Mouse (Mus musculus) hindbrain, embryonic 16.5 days (tissue): ENCODE measurements around the gene Tax1bp3. TPM values are rescaled to one million over a fixed set of nuclear protein-coding genes. Genes with fewer than 3 reads are reported as not detected.

ENCODE experiments used
- ATAC-seq: fragments of 200-750 bp; cut with Nextera tagmentation; 2 replicates; pipeline ENCODE4 v1.8.0; 2017; ENCODE audit warnings: moderate TSS enrichment, moderate library complexity
- H3K27ac ChIP-seq: fragments of 300-500 bp; sonication (generic); 2 replicates; pipeline ENCODE4 v1.5.1; 2014; ENCODE audit warnings: low read depth, mild to moderate bottlenecking, control low read depth, low read length, moderate library complexity
- H3K27me3 ChIP-seq: fragments of 300-500 bp; sonication (generic); replicated peaks from 2 replicates; pipeline ENCODE4 v1.6.1; 2014; ENCODE audit warnings: low read length; ENCODE audit not compliant: control insufficient read depth, insufficient read depth
- H3K36me3 ChIP-seq: fragments of 300-500 bp; sonication (generic); 2 replicates; pipeline ENCODE4 v1.6.1; 2014; ENCODE audit warnings: mild to moderate bottlenecking, low read length, moderate library complexity, mixed read lengths; ENCODE audit not compliant: control insufficient read depth, insufficient read depth
- H3K4me1 ChIP-seq: fragments of 300-500 bp; sonication (generic); 2 replicates; pipeline ENCODE4 v1.6.1; 2014; ENCODE audit warnings: low read depth, low read length; ENCODE audit not compliant: control insufficient read depth, insufficient read depth
- H3K4me2 ChIP-seq: fragments of 300-500 bp; sonication (generic); 2 replicates; pipeline ENCODE4 v1.6.1; 2014; ENCODE audit warnings: mild to moderate bottlenecking, low read length, control low read depth, moderate library complexity
- H3K4me3 ChIP-seq: fragments of 300-500 bp; sonication (generic); 2 replicates; pipeline ENCODE4 v1.5.1; 2014; ENCODE audit warnings: mild to moderate bottlenecking, low read length, control low read depth, moderate library complexity
- H3K9ac ChIP-seq: fragments of 300-500 bp; sonication (generic); 2 replicates; pipeline ENCODE4 v1.6.1; 2014; ENCODE audit warnings: low read depth, mild to moderate bottlenecking, control low read depth, low read length, moderate library complexity
- H3K9me3 ChIP-seq: fragments of 300-500 bp; sonication (generic); 2 replicates; pipeline ENCODE4 v1.6.1; 2014; ENCODE audit warnings: mild to moderate bottlenecking, low read length, moderate library complexity; ENCODE audit not compliant: control insufficient read depth
- WGBS: fragments of 180-500 bp; shearing (Covaris S2); extraction: QIAGEN DNeasy Blood & Tissue Kit; methylation state at CpG from one replicate; pipeline ENCODE4 v1.1.7; 2014; 5-methylcytosine and 5-hydroxymethylcytosine counted together
- polyA plus RNA-seq: library from polyadenylated mRNA; unstranded; fragments of >200 nt; fragmentation: Nextera tagmentation; extraction: Ambion mirVana; gene quantifications from 2 replicates; pipeline ENCODE4 v1.2.1, GENCODE M21; 2015

Tax1bp3 gene
- polyA plus RNA-seq, 1 experiment from 2014 or later: 120 TPM

- Histone ChIP-seq H3K36me3 (no peaks in the 10 kb centered on the region), H3K9me3 (no peaks in the 10 kb centered on the region), H3K4me2 (no peak overlapping the region), H3K4me3 (no peak overlapping the region), H3K27ac (no peak overlapping the region), H3K4me1 (peaks cover under 1% of the 10 kb centered on the region; the same call in 1 of the 2 replicates), H3K27me3 (no peaks in the 10 kb centered on the region), H3K9ac (no peak overlapping the region)
- 76% methylated on average over 7 of the region's 7 CpGs for WGBS
- ATAC-seq: no peak
Observed at GRCm38 (mm10) chr11:73205194-73205593, 28.3 kb downstream of the Tax1bp3 start.

- WGBS: 89% methylated on average over 2 of the region's 2 CpGs
- ATAC-seq: no peak
- no peaks in the 10 kb centered on the region for H3K4me1 ChIP-seq
Observed at GRCm38 (mm10) chr11:73207621-73208020, 30.7 kb downstream of the Tax1bp3 start.

GRCm38 (mm10) chr11:73213956-73214355 lies 37.1 kb downstream of the Tax1bp3 start:
- Histone ChIP-seq H3K9me3 (no peaks in the 10 kb centered on the region), H3K9ac (no peak overlapping the region), H3K4me2 (no peak overlapping the region), H3K27me3 (no peaks in the 10 kb centered on the region), H3K4me1 (no peaks in the 10 kb centered on the region), H3K4me3 (no peak overlapping the region), H3K27ac (no peak overlapping the region), H3K36me3 (no peaks in the 10 kb centered on the region)
- 69% methylated on average over 3 of the region's 3 CpGs for WGBS
- ATAC-seq: no peak

More at GRCm38 (mm10) chr11:73207621-73208020, 30.7 kb downstream of the Tax1bp3 start:
- H3K27me3 ChIP-seq: no peaks in the 10 kb centered on the region
- no peak overlapping the region for H3K4me3 ChIP-seq
- no peak overlapping the region for H3K4me2 ChIP-seq
- H3K9me3 ChIP-seq: no peaks in the 10 kb centered on the region
- H3K36me3 ChIP-seq: no peaks in the 10 kb centered on the region
- H3K27ac ChIP-seq: no peak overlapping the region
- no peak overlapping the region for H3K9ac ChIP-seq

GRCm38 (mm10) chr11:73219671-73220070 lies 42.8 kb downstream of the Tax1bp3 start:
- Histone ChIP-seq H3K4me1 (no peaks in the 10 kb centered on the region), H3K9me3 (no peaks in the 10 kb centered on the region), H3K27me3 (no peaks in the 10 kb centered on the region), H3K4me2 (no peak overlapping the region), H3K27ac (no peak overlapping the region), H3K4me3 (no peak overlapping the region), H3K36me3 (no peaks in the 10 kb centered on the region), H3K9ac (no peak overlapping the region)
- WGBS: 61% methylated on average over 2 of the region's 2 CpGs
- no peak for ATAC-seq

GRCm38 (mm10) chr11:73220651-73221050 lies 43.8 kb downstream of the Tax1bp3 start:
- Histone ChIP-seq H3K9me3 (no peaks in the 10 kb centered on the region), H3K27ac (no peak overlapping the region), H3K4me1 (no peaks in the 10 kb centered on the region), H3K36me3 (no peaks in the 10 kb centered on the region), H3K4me3 (no peak overlapping the region), H3K4me2 (no peak overlapping the region), H3K9ac (no peak overlapping the region), H3K27me3 (no peaks in the 10 kb centered on the region)
- ATAC-seq: no peak
- 95% methylated on average over 1 of the region's 1 CpGs for WGBS

GRCm38 (mm10) chr11:73222846-73223245 lies 46.0 kb downstream of the Tax1bp3 start:
- no peak for ATAC-seq
- Histone ChIP-seq H3K9me3 (no peaks in the 10 kb centered on the region), H3K4me1 (no peaks in the 10 kb centered on the region), H3K4me3 (no peak overlapping the region), H3K9ac (no peak overlapping the region), H3K27ac (no peak overlapping the region), H3K27me3 (no peaks in the 10 kb centered on the region), H3K36me3 (no peaks in the 10 kb centered on the region), H3K4me2 (no peak overlapping the region)
- WGBS: 53% methylated on average over 5 of the region's 5 CpGs

GRCm38 (mm10) chr11:73223966-73224365 lies 47.1 kb downstream of the Tax1bp3 start:
- Histone ChIP-seq H3K36me3 (no peaks in the 10 kb centered on the region), H3K4me3 (no peak overlapping the region), H3K9me3 (peaks cover 2% of the 10 kb centered on the region), H3K9ac (no peak overlapping the region), H3K27ac (no peak overlapping the region), H3K4me1 (no peaks in the 10 kb centered on the region), H3K27me3 (no peaks in the 10 kb centered on the region), H3K4me2 (no peak overlapping the region)
- WGBS: 74% methylated on average over 2 of the region's 2 CpGs
- ATAC-seq: no peak

- Histone ChIP-seq H3K4me2 (no peak overlapping the region), H3K9ac (no peak overlapping the region), H3K9me3 (peaks cover 5% of the 10 kb centered on the region), H3K4me1 (no peaks in the 10 kb centered on the region), H3K27me3 (no peaks in the 10 kb centered on the region), H3K36me3 (no peaks in the 10 kb centered on the region), H3K4me3 (no peak overlapping the region), H3K27ac (no peak overlapping the region)
- ATAC-seq: no peak
- WGBS: 94% methylated on average over 6 of the region's 6 CpGs
Observed at GRCm38 (mm10) chr11:73225856-73226255, 49.0 kb downstream of the Tax1bp3 start.

- Histone ChIP-seq H3K4me2 (no peak overlapping the region), H3K9ac (no peak overlapping the region), H3K36me3 (no peaks in the 10 kb centered on the region), H3K4me1 (no peaks in the 10 kb centered on the region), H3K4me3 (no peak overlapping the region), H3K9me3 (peaks cover 5% of the 10 kb centered on the region), H3K27me3 (no peaks in the 10 kb centered on the region), H3K27ac (no peak overlapping the region)
- no peak for ATAC-seq
- WGBS: 79% methylated on average over 5 of the region's 5 CpGs
Observed at GRCm38 (mm10) chr11:73228881-73229280, 52.0 kb downstream of the Tax1bp3 start.

GRCm38 (mm10) chr11:73230081-73230480 lies 53.2 kb downstream of the Tax1bp3 start:
- Histone ChIP-seq H3K9ac (no peak overlapping the region), H3K9me3 (peaks cover 5% of the 10 kb centered on the region), H3K4me3 (no peak overlapping the region), H3K27me3 (no peaks in the 10 kb centered on the region), H3K4me2 (no peak overlapping the region), H3K27ac (no peak overlapping the region), H3K36me3 (no peaks in the 10 kb centered on the region), H3K4me1 (no peaks in the 10 kb centered on the region)
- ATAC-seq: no peak
- WGBS: 90% methylated on average over 5 of the region's 5 CpGs
